Mouse (Mus musculus) A20 (cell line): ENCODE data around the gene Lrrc4c.

Experiments
- DNase-seq: peaks from one replicate; pipeline ENCODE4 v3.0.0-alpha.2; 2011; ENCODE audit warnings: low read depth, low spot score

The Lrrc4c gene

GRCm38 (mm10) chr2:97274651-97275050, 956.7 kb downstream of the Lrrc4c start:
- DNase-seq: no peak

GRCm38 (mm10) chr2:97284986-97285385, 967.0 kb downstream of the Lrrc4c start:
- DNase-seq: no peak

DNA sequence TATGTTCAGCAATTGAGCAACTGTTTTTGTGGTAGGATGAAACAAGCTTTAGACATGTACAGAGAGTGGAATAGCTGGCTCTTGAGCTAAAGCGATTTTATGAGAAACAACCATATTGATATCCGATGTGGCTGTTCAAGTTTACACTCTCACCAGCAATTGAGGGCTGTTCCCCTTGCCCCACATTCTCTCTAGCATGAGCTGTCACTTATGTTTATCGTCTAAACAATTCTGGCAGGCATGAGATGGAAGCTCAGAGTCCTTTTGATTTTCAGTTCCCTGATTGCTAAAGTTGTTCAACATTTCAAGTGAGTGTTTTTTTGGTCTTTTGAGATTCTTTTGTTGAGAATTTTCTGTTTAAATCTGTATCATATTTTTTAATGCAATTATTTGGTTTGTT, 976.2 kb downstream of the Lrrc4c start:
- DNase-seq: no peak

- DNase-seq: no peak
Measured at GRCm38 (mm10) chr2:97299704-97300103, 981.7 kb downstream of the Lrrc4c start.

DNA sequence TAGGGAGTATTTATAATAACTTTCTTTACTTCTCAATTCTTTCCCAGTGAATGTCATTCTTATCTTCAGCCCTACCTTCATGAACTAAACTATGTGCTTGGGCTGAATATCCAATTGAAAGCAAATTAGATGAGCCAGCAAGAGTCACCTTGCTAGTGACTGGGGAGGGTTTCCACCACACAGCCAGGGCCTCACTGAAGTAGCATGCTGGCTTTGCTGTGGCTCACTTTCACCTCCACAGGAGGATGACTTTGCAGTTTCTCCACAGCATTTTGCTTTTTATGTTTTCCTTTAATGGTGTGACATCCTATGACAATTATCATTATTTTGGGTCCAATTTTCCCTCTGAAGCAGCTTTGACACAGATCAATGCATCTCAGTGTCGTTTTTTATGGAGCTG, 1000.0 kb downstream of the Lrrc4c start:
- DNase-seq: no peak

DNA sequence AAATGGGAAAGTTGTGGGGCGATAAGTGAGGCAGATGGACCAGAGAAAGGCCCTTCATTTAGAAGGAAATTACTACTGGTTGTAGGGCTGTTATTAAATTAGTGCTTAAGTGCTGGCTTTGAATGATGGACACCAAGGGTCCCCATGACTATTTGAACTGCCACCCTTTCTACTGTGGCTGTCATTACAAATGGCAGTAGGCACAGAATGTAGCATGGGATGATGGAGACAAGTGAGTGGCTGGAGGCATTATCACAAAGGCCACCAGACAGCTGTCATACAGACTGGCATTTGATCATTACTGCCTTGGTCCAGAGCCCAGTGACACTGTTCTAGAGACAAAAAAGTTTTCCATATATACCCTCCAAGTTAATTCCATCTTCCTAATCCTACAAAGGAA, 1000.6 kb downstream of the Lrrc4c start:
- DNase-seq: no peak

- no peak for DNase-seq
Measured at GRCm38 (mm10) chr2:97332084-97332682, 1014.2 kb downstream of the Lrrc4c start.

- DNase-seq: no peak
Measured at GRCm38 (mm10) chr2:97339627-97340026, 1021.7 kb downstream of the Lrrc4c start.

- DNase-seq: no peak
Measured at GRCm38 (mm10) chr2:97361235-97361634, 1043.3 kb downstream of the Lrrc4c start.

GRCm38 (mm10) chr2:97369978-97370377, 1052.0 kb downstream of the Lrrc4c start:
- DNase-seq: no peak

GRCm38 (mm10) chr2:97391437-97391836, 1073.5 kb downstream of the Lrrc4c start:
- no peak for DNase-seq

DNA sequence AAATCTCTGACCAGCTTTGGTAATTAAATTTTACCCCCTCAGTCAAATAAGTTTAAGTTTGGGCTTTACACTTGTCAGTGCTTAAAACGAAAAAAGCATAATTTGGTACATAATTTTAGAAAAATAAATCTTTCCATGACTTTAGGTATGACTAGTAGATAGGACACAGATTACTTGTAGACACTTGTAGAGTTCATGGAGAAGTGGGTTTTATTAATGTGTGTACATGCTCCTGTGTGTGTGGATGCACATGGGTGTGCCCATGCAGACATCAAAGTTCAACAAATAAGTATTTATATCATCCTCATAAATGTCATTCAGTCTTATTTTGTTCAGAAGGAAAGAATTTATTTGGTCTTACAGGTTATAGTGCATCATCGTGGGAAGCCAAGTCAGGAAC, 1073.9 kb downstream of the Lrrc4c start:
- no peak for DNase-seq

- DNase-seq: no peak
Measured at GRCm38 (mm10) chr2:97413066-97413465, 1095.1 kb downstream of the Lrrc4c start.

DNA sequence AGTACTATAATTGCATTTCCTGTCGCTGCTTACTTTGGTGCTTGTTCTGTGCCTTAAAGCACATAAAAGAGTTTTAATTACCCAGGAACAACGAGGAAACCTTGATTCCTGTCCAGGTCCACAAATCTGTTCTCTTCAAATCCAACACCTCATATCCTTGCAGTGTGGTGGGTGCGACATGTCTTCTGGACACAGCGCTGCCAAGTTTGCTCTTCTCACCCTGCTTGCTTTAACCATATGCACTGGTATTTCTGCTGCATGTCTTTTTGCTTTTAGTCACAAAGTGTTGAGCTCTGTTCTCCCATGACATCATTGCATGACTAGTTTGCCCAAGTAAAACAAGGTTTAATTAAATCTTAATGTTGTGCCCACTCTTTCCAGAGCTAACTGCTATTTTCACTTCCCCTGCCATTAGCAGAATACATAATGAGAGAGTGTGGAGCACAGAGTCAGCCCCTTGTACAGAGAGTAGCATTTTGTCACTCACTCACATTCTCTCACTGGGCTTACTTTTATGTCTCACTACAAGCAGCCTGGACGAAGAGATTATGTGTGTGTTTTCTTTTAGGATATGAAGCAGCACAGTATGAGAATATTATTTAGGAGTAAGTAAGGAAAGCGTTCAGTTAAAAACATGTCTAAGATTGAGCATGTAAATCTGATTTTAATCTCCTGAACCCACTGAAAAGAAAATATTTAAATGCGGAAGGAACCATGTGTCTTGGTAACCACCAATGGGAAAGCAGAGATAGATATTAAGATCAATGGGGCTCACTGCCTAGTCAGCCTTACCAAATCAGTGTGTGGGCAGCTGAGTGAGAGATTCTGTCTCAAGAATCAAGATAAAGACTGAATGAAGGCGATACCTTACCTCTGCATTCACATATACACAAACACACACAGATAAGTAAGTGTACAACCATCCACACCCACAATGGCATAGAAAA, 1096.7 kb downstream of the Lrrc4c start:
- no peak for DNase-seq

DNA sequence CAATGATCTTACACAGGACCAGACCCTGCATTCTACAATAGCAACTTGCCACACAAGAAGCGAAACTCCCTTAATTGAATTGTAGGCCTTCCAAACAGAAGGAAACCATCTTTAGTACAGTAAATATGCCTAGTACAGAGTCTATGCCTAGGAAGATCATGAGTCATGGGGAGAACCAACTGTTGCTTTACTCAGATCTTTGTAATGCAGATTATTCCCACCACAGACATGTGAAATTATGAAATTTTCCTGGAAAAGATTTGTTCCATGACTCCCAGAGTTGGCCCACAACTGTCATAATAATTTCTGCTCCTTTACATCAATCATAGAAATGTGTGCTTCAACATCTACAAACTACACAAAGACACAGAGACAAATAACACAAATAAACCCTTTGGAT, 1116.2 kb downstream of the Lrrc4c start:
- no peak for DNase-seq

DNA sequence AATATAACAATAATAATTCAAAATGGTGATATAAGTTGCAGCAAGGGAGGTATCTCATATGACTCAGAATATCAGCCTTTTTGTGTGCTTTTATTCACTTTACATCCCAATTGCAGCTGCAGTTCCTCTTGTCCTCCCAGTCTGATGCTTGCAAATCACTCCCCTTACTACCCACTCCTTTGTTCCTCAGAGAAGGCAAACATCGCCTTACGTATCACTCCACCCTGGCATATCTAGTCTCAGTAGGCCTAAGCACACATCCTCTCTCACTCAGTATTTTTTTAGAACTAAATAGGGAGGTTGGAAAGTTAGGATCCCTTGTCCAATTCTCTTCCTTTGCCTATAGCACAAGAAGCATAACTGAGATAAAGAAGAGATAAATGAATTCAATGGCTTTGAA, 1117.6 kb downstream of the Lrrc4c start:
- no peak for DNase-seq

- no peak for DNase-seq
Measured at GRCm38 (mm10) chr2:97437767-97438166, 1119.8 kb downstream of the Lrrc4c start.

DNA sequence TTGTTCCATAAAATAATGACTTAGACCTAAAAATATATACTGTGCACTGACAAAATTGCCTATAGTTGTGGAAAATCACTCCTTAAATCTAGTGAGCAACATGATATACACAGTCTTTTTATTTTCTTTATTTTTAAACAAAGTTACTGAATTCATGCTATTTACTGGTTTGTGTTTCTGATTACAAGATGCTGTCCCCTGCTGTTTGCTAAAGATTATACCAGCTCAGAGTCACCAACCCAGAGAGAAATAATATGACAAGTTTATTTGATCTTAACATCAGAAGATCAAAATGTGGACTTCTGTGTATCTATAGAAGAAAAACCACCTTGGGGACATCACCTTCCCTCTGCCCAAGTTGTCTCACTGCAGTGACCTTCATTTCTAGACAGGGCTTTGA, 1145.6 kb downstream of the Lrrc4c start:
- no peak for DNase-seq

DNA sequence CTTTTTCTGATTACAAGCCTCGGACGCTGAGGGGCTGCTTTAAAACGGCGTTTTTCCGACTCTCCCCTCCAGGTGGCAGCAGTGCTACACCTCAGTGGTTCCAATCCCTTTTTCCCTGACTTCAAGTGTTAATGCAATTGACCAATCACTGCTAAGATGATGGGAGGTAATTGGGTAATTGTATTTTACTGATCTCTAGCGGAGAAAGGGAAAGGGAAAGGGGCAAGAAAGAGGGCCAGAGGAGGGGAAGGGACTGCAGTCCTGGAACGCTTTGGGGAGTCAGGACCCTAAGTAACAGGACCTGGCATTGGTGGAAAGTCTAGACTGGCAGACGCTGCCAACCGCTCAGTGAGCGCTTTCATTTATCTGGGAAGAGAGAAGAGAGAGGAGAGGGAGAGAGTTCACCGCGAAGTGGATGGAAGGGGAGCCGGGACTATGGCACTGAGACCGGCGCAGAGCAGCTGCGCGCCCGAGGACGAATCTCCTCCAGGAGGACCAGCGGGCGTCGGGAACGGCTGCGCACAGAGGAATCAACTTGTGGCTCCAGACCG, 1148.3 kb downstream of the Lrrc4c start:
- peak; percentile 2 for DNase-seq

GRCm38 (mm10) chr2:97467031-97467549, 1149.1 kb downstream of the Lrrc4c start:
- no peak for DNase-seq

DNA sequence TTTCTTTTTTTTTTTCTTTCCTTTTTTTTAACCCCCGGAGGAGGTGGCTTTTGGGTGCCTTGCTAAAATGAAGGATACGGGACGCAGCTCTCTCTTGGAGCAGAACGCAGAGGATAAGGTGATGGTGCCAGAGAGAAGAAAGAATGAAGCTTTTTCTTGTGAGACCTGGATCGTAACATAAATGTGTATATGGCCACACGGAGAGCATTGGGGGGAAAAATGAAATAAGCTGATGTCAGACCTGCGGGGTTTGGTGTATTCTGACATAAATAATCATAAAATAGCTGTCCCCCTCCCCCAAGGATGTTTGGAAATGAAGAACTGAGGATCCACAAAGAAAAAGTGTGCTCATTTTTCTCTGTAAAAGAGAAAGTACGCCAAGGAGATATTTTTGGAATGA, 1149.7 kb downstream of the Lrrc4c start:
- DNase-seq: no peak

DNA sequence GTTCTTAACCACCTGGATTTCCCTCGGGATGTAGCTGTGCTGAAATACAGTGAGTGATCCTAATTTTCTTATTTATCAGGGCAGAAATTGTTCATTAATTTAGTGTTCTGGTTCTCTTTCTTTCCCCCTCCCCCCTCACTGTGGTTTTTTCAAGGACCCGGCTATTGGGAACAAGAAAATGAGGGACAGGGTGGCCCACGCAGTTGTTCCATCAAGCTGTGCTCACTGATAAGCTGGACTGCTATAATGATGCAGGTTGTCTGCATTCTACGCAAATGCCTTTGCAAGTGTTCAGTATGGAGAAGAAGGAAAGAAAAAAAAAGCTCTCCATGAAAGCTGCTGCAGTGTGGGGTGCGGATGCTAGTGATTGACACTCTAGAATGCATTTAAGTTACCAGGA, 1150.4 kb downstream of the Lrrc4c start:
- DNase-seq: no peak

DNA sequence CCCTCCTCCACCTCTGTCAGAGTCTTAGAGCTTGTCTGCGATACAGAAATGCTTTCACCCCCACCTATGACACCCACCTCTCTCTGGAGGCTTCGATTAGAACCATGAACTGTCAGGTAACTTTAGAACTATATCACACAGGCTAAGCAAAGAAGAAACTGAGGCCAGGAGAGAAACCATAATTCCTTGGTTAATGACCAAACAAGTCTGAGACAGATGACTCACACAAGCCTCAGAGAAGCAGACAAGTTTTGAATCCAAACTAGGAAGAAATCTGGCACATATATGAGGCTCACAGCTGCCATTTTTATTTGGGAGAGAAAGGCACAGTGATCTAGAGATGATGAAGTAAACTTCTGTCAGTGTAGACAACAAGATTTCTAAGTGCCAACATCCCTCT, 1151.4 kb downstream of the Lrrc4c start:
- DNase-seq: no peak
